Mouse (Mus musculus) heart, postnatal 0 days (tissue): ENCODE measurements around the gene Trim2. TPM values are rescaled to one million over a fixed set of nuclear protein-coding genes. Genes with fewer than 3 reads are reported as not detected.
A peak's percentile ranks its signal among the peaks of the same experiment; 100 is the strongest.

ENCODE experiments used
- ATAC-seq: fragments of 200-750 bp; cut with Nextera tagmentation; 2 replicates; pipeline ENCODE4 v1.8.0; 2017; ENCODE audit warnings: low read depth, moderate number of reproducible peaks, moderate library complexity; ENCODE audit not compliant: insufficient read depth
- DNase-seq: peaks from one replicate; pipeline ENCODE4 v3.0.0-alpha.2; 2016; ENCODE audit warnings: low spot score
- H3K27ac ChIP-seq: fragments of 300-500 bp; sonication (generic); 2 replicates; pipeline ENCODE4 v1.5.1; 2014; ENCODE audit warnings: low read depth, mild to moderate bottlenecking
- H3K27me3 ChIP-seq: fragments of 300-500 bp; sonication (generic); 2 replicates; pipeline ENCODE4 v1.6.1; 2014; ENCODE audit warnings: low read length, mixed read lengths; ENCODE audit not compliant: control insufficient read depth, insufficient read depth
- H3K36me3 ChIP-seq: fragments of 300-500 bp; sonication (generic); replicated peaks from 2 replicates; pipeline ENCODE4 v1.6.1; 2014; ENCODE audit warnings: low read length, mixed read lengths; ENCODE audit not compliant: control insufficient read depth, insufficient read depth
- H3K4me1 ChIP-seq: fragments of 300-500 bp; sonication (generic); 2 replicates; pipeline ENCODE4 v1.6.1; 2014; ENCODE audit warnings: antibody characterized with exemption; ENCODE audit not compliant: control insufficient read depth, insufficient read depth
- H3K4me2 ChIP-seq: fragments of 300-500 bp; sonication (generic); 2 replicates; pipeline ENCODE4 v1.6.1; 2014; ENCODE audit warnings: low read depth, mild to moderate bottlenecking, low read length, moderate library complexity
- H3K4me3 ChIP-seq: fragments of 300-500 bp; sonication (generic); 2 replicates; pipeline ENCODE4 v1.5.1; 2014; ENCODE audit warnings: low read depth, low read length
- H3K9ac ChIP-seq: fragments of 300-500 bp; sonication (generic); replicated peaks from 2 replicates; pipeline ENCODE4 v1.6.1; 2014; ENCODE audit warnings: low read depth, low read length, mixed read lengths
- H3K9me3 ChIP-seq: fragments of 300-500 bp; sonication (generic); replicated peaks from 2 replicates; pipeline ENCODE4 v1.6.1; 2016; ENCODE audit warnings: low read length; ENCODE audit not compliant: control insufficient read depth
- CTCF ChIP-seq: IDR thresholded peaks from 2 replicates; pipeline ENCODE4 v1.5.1; 2016; ENCODE audit warnings: antibody characterized with exemption, control low read depth, low read depth
- EP300 ChIP-seq: IDR thresholded peaks from 2 replicates; pipeline ENCODE4 v1.6.1; 2016; ENCODE audit warnings: antibody characterized with exemption, low read depth
- WGBS: fragments of 180-500 bp; shearing (Covaris S2); extraction: QIAGEN DNeasy Blood & Tissue Kit; methylation state at CpG from one replicate; pipeline ENCODE4 v1.1.7; 2014; 5-methylcytosine and 5-hydroxymethylcytosine counted together
- polyA plus RNA-seq: library from polyadenylated mRNA; unstranded; fragments of >200 nt; fragmentation: Nextera tagmentation; extraction: Ambion mirVana; gene quantifications from 2 replicates; pipeline ENCODE4 v1.2.1, GENCODE M21; 2015
- total RNA-seq: library from RNA; depleted of rRNA; stranded (reverse); fragments of >200 nt; gene quantifications from 2 replicates; pipeline ENCODE4 v1.2.3, GENCODE M21; 2014; ENCODE audit warnings: low replicate concordance; rRNA removed

Gene Trim2
- total RNA-seq = 6.1 and 11.0 TPM in 2 replicates
- polyA plus RNA-seq = 4.9 and 6.0 TPM in 2 replicates

DNA sequence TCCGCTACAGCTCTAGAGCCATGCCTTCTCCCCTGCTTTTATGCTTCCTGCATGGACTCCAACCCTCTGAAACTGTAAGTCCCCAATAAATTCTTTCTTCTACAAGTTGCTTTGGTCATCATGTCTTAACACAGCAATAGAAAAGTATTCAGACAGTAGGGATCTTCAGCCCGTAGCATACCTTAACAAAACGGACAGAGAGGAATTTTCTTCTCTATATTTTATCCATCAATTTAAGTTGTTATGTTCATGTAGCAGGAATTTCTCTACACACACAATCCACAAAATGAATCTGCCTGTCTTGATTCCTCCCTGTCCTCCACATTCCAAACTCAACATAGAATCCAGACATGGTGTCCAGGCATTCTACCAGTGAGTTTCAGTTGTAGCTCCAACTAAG lies at the start of gene Trim2:
TSS of gene Trim2 (minus strand) at position 101 of the 400 bp plus-strand sequence.
- Histone ChIP-seq H3K9me3 (no peaks in the 10 kb centered on the region), H3K27ac (no peak within 1 kb of the TSS), H3K4me2 (no peak within 1 kb of the TSS), H3K4me3 (no peak within 1 kb of the TSS), H3K4me1 (peaks cover 13% of the 10 kb centered on the region), H3K27me3 (peaks cover 40% of the 10 kb centered on the region), H3K9ac (no peak within 1 kb of the TSS), H3K36me3 (no peaks in the 10 kb centered on the region)
- DNase-seq = no peak
- ATAC-seq = no peak
- TF ChIP-seq EP300 (no peak), CTCF (no peak)
- WGBS = 93% methylated on average over 3 of the region's 3 CpGs

DNA sequence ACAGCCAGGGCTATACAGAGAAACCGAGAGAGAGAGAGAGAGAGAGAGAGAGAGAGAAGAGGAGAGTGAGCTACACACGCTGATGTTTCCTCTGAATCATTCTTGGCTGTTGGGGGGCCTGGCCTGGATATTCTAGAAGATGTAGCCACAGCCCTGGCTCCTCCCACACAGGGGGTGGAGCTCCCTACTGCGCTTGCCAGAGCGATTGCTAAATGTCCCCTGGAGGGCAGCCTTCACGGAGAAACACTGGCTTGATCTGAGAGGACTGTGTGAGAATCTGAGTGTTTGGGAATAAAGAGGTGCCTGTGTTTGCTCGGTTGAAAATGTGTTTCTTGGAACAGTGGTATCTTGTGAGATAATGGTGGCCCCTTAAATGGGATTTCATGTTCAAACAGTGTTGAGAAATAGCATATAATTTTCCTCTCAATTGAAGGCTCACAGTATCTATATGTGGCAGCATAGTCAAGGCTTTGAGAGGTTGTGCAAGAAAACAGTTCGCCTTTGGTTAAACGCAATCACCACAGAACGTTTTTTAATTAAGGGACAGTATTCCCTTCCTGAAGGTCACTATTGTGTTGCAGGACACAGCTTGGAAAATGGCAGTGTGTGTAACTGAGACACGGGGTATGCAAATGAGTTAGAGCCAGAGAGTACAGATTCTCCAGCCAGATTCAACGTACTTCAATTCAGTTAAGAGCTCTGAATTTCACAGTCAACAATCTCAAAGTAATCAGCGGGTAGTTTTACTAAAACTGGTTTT lies 49.4 kb upstream of the Trim2 start:
- WGBS = 48% methylated on average over 12 of the region's 12 CpGs
- Histone ChIP-seq H3K27ac (no peak overlapping the region), H3K4me3 (no peak overlapping the region), H3K27me3 (0 out of 2 replicates have a peak, but pooled peaks cover 6% of the 10 kb centered on the region), H3K9ac (no peak overlapping the region), H3K4me2 (no peak overlapping the region), H3K4me1 (no peaks in the 10 kb centered on the region), H3K36me3 (no peaks in the 10 kb centered on the region), H3K9me3 (no peaks in the 10 kb centered on the region)
- ATAC-seq = peak; percentile 83
- DNase-seq = peak; percentile 62
- TF ChIP-seq EP300 (no peak), CTCF (peak; percentile 45; the same call in 1 of the 2 replicates)

DNA sequence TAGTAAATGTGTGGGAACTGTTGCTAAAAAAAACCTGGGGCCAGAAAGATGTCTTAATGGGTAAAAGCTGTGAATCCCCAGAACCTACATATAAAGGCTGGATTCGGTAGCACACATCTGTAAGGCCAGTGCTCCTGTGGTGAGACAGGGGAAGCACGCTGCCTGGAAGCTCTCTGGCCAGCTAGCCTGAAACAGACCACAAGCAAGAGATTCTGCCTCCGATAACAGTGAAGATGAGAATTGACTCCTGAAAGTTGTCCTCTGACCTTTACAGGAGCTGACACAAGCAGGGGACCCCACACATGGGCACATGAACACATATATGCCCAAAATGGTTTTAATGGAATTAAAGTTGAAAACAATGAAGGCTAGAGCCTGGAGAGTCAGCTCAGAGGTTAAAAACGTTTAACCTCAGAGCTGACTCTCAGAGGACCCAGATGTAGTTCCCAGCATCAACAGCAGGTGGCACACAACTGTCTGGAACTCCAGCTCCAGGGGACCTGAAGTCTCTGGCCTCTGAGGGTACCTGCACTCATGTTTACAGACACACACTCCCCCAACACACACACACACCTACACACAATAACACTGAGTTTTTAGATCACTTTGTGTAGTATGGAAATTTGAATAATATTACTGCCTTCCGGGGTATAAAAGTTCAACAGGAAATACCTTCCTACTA lies 45.8 kb upstream of the Trim2 start:
- ATAC-seq (no peak), DNase-seq (peak; percentile 52)
- no peak for TF ChIP-seq EP300
- TF ChIP-seq CTCF = peak; percentile 81
- Histone ChIP-seq H3K9me3 (no peaks in the 10 kb centered on the region), H3K36me3 (no peaks in the 10 kb centered on the region), H3K27ac (no peak overlapping the region), H3K4me3 (no peak overlapping the region), H3K27me3 (peaks cover 9% of the 10 kb centered on the region; the same call in 1 of the 2 replicates), H3K4me2 (no peak overlapping the region), H3K9ac (no peak overlapping the region), H3K4me1 (no peaks in the 10 kb centered on the region)
- 49% methylated on average over 5 of the region's 5 CpGs for WGBS

DNA sequence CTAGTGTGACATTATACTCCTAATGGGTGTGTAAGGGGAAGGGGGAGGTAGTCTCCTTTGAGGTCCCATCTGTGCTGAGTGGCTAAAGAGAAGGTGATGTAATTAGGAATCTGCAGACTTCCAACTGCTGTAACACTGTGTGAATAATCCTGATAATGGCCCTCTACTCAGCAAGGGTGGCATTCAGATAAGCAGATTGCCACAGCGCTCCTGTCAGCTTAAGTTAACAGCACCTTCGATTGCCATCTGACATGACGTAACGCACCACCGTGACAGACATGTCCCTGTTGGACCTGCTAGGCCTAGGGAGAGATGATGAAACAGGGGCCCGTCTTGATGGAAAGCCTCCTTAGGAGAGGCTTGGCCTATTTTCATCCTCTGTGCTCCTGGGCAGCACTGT lies 43.6 kb upstream of the Trim2 start:
- 60% methylated on average over 6 of the region's 6 CpGs for WGBS
- peaks cover 4% of the 10 kb centered on the region; the same call in 1 of the 2 replicates for H3K4me1 ChIP-seq

GRCm38 (mm10) chr3:84349771-84350170 lies 43.1 kb upstream of the Trim2 start:
- Histone ChIP-seq H3K4me2 (no peak overlapping the region), H3K9me3 (no peaks in the 10 kb centered on the region), H3K27ac (no peak overlapping the region), H3K27me3 (peaks cover 14% of the 10 kb centered on the region), H3K36me3 (no peaks in the 10 kb centered on the region), H3K4me3 (no peak overlapping the region), H3K4me1 (peaks cover 4% of the 10 kb centered on the region; the same call in 1 of the 2 replicates), H3K9ac (no peak overlapping the region)
- 90% methylated on average over 10 of the region's 10 CpGs for WGBS
- ATAC-seq (no peak), DNase-seq (no peak)
- TF ChIP-seq CTCF = no peak
- TF ChIP-seq EP300 = no peak

More for the DNA sequence above, 43.6 kb upstream of the Trim2 start:
- TF ChIP-seq EP300 = no peak
- TF ChIP-seq CTCF = no peak
- DNase-seq (no peak), ATAC-seq (no peak)
- Histone ChIP-seq H3K9me3 (no peaks in the 10 kb centered on the region), H3K4me2 (no peak overlapping the region), H3K9ac (no peak overlapping the region), H3K27ac (no peak overlapping the region), H3K4me3 (no peak overlapping the region), H3K27me3 (peaks cover 14% of the 10 kb centered on the region), H3K36me3 (no peaks in the 10 kb centered on the region)
